ENCODE assay signal across 24 mouse cellular contexts in the genomic region with DNA sequence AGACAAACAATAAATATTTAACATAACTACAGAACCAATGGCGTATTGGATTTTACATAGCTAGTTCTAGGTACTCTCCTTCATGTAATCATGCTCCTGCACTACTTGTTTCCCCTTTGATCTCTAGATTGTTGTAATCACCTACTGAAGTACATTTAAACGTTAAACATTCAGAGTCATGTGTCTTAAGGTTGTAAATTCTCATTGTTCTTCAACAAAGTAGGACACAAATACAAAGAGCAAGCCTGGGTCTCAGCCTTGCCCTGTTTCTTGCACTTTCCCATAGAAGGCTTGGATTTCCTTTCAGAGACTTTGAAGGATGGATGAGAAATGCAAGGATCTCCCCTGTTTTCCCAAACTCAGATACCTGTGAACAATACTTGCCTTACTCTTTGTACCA.
"Had no signal": no experiment of that assay in that cellular context is flagged by ENCODE, and none has a peak within 500 bp of the region (broad histone marks: within the 10 kb centered on the region; RNA-seq: fewer than 3 reads in every experiment).

No protein-coding gene starts in this region.

- H3K36me3 ChIP-seq: heart, embryonic 15.5 days; hindbrain, embryonic 13.5 days; hindbrain, embryonic 15.5 days; limb, embryonic 13.5 days; limb, embryonic 15.5 days; liver, embryonic 12.5 days had no signal

- H3K4me2 ChIP-seq: heart, embryonic 11.5 days; heart, embryonic 13.5 days; heart, embryonic 15.5 days; hindbrain, embryonic 13.5 days; hindbrain, embryonic 15.5 days; limb, embryonic 13.5 days; limb, embryonic 15.5 days; liver, embryonic 12.5 days had no signal

- DNase-seq: gastrocnemius, postnatal 14 days; gastrocnemius, postnatal 36 days; heart, adult 11 months; heart, adult 2 months; heart, postnatal 14 days; heart, postnatal 36 days; kidney, adult 18-20 months; kidney, adult 8-10 months; kidney, postnatal 10 days; kidney, postnatal 25 days; kidney, postnatal 4 days; left cerebral cortex, postnatal 4 days had no signal

- ATAC-seq: hindbrain, postnatal 0 days; liver, embryonic 12.5 days had no signal

- H3K4me1 ChIP-seq: hindbrain, embryonic 15.5 days; limb, embryonic 13.5 days; limb, embryonic 15.5 days; liver, embryonic 12.5 days had no signal

- H3K9ac ChIP-seq: heart, embryonic 13.5 days; heart, embryonic 15.5 days; hindbrain, embryonic 13.5 days; hindbrain, embryonic 15.5 days; limb, embryonic 13.5 days; limb, embryonic 15.5 days; liver, embryonic 12.5 days; liver, embryonic 14.5 days had no signal

- H3K27ac ChIP-seq: heart, adult 2 months; heart, embryonic 13.5 days; heart, embryonic 15.5 days; hindbrain, embryonic 13.5 days; hindbrain, embryonic 15.5 days; hindbrain, postnatal 0 days; layer of hippocampus, adult 2 months; left cerebral cortex, adult 2 months; limb, embryonic 13.5 days; limb, embryonic 15.5 days; liver, embryonic 12.5 days; liver, embryonic 14.5 days had no signal

- H3K27me3 ChIP-seq: heart, embryonic 13.5 days; heart, embryonic 15.5 days; hindbrain, embryonic 13.5 days; hindbrain, embryonic 15.5 days; limb, embryonic 13.5 days; limb, embryonic 15.5 days; liver, embryonic 12.5 days had no signal

- H3K4me3 ChIP-seq: heart, adult 2 months; heart, embryonic 13.5 days; heart, embryonic 15.5 days; hindbrain, embryonic 13.5 days; hindbrain, embryonic 15.5 days; layer of hippocampus, adult 2 months; left cerebral cortex, adult 2 months; limb, embryonic 13.5 days; limb, embryonic 15.5 days; liver, embryonic 12.5 days had no signal

- H3K9me3 ChIP-seq: heart, embryonic 13.5 days; heart, embryonic 15.5 days; hindbrain, embryonic 13.5 days; hindbrain, embryonic 15.5 days; limb, embryonic 13.5 days; limb, embryonic 15.5 days; liver, embryonic 12.5 days had no signal
